Mouse (Mus musculus) right cerebral cortex, postnatal 25 days (tissue): Measurements from ENCODE around the gene Gprc5d.

Source experiments
- DNase-seq: peaks from one replicate; pipeline ENCODE4 v3.0.0; 2022

The Gprc5d gene

GRCm38 (mm10) chr6:135133486-135133885 is 15.4 kb upstream of the Gprc5d start:
- DNase-seq = no peak

DNA sequence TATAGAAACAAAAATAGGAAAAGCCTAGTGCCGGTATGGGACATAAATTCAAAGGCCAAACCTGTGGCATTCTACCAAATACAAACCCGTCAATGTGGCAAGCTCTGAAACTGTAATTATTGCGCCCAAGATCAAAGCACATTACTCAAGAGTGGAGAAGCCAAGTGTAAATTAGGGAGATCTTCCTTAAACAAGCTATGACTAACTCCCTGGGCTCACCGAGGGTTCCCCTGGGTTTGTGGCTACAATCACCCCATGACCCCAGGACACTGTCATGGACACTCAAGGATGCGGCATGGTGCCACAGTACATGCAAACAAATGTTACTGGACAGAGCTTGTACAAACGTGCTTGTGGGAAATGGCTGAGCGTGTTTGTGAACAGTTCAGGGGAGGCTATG is 15.0 kb upstream of the Gprc5d start:
- DNase-seq = no peak

DNA sequence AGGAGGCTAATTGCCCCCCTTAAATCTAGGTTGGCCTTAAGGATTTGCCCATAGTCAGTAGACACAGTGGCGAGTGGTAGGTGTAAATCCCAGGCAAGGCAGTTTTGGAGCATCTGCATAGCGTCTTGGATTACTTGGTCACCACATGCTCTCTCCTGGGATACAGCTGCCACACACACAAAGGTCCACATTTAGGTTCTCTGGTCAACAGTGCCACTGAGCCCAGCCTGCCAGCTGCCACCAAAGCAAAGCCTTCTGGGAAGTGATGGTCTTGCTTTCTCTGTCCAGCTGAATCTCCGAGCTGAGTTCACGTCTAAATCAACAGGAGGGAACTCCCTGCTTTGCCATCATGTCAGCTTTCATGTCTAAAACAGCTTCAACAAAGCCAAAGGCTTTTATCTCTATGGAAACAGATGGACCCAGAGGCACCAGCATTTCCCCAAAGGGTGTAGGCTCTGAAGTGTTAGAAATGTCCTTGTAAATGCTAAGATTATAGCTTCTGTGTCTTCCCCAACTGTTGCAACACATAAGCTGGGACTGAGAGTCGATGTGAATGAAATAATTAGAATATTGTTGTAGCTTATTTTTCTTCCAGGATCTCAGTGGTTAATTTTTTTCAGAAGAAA is 6.8 kb upstream of the Gprc5d start:
- DNase-seq = no peak

DNA sequence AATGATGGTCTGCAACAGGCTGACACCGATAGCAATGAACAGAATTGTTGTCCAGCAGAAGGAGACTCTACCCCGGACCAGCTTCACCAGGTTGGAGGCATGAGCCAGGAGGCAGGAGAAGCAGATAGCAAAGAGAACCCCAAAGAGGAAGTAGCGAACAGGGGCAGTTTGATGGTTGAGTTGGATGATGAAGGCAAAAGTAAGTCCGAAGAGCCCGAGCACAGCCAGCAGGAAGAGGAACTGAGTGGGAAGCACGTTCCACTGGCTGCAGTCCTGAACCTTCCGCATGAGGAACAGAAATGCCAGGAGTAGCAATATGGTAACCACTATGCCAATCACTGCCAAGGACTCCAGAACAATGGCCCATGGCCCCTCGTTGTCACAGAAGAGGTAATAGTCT is 1.6 kb downstream of the Gprc5d start:
- DNase-seq = no peak

GRCm38 (mm10) chr6:135113114-135113436 is 5.0 kb downstream of the Gprc5d start:
- no peak for DNase-seq

DNA sequence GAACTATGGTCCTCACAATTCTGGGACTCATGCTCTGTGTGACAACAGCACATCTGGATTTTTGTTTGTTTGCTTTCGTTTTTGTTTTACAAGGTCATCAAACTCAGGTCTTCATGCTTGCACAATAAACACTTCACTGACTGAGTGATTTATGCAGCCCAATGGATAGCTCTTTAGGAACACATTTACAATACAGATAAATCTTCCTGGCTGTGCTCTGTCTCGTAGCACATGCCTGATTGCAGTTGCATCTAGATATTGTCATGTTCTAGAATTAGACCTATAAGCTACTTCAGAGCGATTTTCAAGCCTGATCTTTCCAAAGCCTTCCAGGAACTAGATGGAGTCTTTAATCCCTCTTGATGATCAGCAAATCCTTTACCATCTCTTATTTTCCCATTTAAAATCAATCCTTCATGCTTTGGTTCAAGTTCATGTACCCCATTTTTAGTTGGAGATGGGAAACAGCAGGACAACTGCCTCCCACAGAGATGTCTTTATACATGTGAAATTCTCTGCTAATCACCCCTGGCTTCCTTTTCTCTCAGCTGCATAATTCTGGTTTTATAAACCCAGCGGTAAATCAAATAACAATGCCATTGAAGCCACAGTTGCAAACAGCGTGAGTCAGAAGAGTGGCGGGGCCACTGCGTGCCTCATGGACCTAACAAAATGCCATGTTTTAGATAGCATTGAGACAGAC is 5.5 kb downstream of the Gprc5d start:
- no peak for DNase-seq

GRCm38 (mm10) chr6:135107014-135107413 is 11.1 kb downstream of the Gprc5d start:
- no peak for DNase-seq

GRCm38 (mm10) chr6:135102736-135103303 is 15.3 kb downstream of the Gprc5d start:
- DNase-seq = no peak

GRCm38 (mm10) chr6:135100787-135101472 is 17.2 kb downstream of the Gprc5d start:
- DNase-seq = no peak

DNA sequence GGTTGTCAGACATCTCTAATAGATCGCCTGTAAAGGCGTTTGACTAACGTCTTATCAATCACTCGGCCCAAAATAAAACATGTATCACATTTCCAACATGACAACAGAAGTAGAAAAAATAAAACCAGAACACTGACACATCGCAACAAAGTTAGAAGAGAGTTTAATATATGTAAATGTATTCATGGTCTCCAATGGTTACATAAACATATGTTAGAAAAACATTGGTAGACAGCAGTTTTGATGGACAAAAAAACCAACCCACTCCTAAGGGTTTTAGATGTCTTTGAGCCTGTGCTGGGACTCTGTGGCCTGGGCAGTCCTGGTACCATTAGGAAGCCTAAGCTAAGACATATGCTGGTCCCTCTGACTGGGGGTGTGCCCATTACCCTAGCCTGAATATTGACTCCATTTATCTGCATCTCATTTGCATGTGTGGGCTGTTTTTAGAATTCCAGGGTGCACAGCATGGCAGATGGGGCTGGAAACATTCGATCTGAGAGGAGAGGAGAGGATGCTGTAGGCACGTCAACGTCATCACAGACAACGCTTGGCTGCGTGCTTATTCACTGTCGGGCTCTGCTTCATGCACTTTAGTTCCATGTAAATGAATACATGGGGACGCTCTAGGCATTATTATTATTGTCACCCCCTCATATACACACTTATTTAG is 25.1 kb downstream of the Gprc5d start:
- DNase-seq = peak; percentile 61

GRCm38 (mm10) chr6:135090661-135091060 is 27.4 kb downstream of the Gprc5d start:
- no peak for DNase-seq

DNA sequence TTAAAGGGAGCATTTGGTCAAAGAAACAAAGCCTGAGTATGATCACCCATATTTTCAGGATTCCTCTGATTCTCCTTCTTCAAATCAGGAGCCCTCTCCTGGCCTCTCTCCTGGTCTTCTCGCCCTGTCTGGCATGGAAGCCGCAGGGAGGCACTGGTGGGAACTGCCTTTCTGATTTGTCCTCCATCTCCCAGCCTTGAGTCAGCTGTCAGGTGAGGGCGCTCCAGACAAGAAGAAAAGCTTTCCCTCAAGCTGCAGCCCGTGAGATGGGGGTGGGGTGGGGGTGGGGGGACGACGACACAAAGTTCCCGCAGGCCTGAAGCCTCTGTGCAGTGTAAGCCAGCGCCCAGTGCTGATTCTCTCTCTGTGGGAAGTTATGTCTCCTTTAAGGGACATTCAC is 28.3 kb downstream of the Gprc5d start:
- peak; percentile 15 for DNase-seq

DNA sequence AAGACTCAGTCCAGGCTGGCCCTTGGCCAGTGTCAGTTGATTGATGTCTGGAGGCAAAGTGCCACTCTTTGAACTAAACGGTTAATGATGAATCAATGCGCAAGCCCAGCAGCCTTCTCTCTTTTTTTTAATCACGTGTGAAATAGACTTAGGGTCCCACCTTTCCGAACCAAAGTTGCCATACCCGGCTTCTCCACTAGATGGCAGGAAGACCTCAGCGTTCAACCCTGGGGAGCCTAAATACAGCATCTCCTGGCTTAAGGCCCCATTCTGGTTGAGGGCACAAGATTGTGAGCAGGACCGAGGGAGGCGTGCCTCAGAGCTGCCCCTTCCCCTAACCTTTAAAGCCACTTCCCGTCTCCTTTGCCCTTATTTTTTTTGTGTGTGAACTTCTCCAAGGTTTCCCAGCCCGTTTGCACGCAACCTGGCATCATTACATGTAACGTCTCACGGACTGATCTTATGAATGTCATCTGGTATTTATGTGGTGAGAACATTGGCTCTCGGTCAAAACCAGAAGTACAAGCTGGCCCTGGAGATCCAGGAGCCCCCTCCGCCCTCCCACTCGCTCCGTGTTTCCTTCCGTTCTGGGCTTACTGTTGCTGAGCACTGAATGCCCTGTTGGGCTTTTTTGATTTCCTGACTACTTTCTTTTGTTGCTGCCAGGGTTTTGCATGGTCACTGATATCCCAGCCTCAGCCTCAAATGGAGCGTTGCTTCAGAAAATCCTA is 30.2 kb downstream of the Gprc5d start:
- DNase-seq = peak; percentile 80

GRCm38 (mm10) chr6:135085703-135086102 is 32.4 kb downstream of the Gprc5d start:
- DNase-seq = no peak

DNA sequence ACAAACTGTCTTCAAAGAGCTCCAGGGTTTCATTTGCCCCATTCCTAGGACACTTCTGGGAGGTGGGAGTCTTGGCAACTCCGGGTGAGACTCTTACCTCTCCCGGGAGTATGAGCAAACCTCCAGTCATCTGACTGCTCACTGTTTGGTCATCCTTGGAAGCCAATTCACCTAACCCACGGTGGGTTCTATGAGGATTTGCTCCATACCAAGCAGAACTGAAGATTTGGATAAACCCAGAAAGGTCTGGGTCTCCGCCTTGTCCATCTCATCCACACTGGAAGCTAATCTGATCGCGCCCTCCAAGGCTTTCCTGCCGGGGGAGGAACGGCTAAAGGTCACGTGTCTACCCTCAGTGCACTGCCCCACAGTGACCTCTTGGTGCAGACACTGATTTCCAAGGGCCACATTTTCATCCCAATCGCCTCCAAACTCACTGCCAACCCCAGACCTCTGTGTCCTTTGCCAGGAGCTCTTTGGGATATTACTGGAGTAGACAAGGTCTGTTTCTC is 34.0 kb downstream of the Gprc5d start:
- DNase-seq = no peak

DNA sequence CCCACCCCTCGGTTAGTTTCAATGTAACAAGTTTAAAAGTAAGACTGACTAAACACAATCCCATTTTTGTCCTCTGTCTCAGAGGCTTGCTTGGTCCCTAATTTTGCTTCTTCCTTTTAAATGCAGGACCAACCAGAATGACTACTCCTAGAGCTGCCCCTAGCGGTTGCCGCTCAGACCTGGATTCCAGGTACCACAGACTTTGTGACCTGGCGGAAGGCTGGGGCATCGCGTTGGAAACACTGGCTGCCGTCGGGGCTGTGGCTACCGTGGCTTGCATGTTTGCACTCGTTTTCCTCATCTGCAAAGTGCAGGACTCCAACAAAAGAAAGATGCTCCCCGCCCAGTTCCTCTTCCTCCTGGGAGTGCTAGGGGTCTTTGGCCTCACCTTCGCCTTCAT is 39.7 kb downstream of the Gprc5d start:
- no peak for DNase-seq

DNA sequence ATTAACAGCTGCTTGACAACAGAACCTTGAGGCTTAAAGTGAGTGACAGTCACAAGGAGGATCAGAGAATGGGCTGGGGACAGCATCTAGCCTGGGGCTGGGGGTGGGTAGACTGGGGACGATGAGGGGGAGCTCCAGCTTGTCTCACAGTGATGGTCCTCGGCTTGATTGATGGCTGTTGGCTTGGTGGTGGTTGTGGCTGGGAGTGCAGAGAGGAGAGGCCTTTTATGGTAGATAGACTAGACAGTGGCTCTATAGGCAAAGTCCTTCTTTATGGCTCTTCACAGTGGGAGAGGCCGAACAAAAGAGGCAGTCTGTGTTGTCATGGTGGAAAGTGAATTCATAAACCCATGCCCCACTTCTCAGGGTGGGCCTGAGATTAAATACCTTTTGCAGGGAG is 41.9 kb downstream of the Gprc5d start:
- DNase-seq = no peak

DNA sequence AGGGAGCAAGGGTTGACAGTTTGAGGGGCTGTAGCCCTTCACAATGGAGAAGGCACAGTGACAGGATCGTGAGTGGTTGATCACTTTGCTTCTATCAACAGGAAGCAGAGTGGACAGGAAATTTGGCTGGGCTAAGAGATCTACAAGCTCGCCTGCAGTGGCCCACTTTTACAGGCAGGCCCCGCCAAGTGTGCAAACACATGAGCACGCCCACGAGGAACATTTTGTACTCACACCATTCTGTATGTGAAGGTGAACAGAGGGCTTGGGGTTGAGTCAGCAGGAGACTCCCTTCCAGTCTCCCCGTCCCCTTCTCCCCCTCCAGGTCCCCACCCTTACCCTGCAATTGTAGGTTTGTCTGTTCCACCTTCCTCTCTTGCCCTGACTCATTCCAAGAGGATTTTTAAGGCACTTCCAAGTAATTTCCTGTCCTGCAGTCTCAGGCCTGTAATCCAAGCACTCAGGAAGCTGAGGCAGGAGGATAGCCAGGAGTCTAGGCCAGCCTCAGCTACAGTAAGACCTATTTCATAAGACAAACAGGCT is 43.6 kb downstream of the Gprc5d start:
- DNase-seq = no peak

DNA sequence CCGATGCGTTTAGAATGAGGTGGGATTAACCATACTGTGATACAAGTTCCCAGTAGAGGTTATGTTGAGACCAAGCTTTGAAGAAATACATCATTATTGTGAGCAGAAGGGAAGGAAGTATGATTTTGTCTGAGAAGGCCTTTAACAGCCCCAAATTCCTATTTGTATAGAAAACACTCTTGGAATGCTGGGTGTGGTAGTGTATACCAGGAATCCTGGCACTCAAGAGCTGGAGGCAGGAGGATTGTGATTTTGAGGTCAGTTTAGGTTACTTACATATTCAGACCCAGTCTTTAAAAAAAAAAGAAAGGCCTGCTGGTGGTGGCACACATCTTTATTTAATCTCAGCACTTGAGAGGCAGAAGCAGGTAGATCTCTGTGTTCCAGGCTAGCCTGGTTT is 47.7 kb downstream of the Gprc5d start:
- no peak for DNase-seq

- DNase-seq = no peak
These were observed 48.2 kb downstream of the Gprc5d start for GRCm38 (mm10) chr6:135069856-135070255.

DNA sequence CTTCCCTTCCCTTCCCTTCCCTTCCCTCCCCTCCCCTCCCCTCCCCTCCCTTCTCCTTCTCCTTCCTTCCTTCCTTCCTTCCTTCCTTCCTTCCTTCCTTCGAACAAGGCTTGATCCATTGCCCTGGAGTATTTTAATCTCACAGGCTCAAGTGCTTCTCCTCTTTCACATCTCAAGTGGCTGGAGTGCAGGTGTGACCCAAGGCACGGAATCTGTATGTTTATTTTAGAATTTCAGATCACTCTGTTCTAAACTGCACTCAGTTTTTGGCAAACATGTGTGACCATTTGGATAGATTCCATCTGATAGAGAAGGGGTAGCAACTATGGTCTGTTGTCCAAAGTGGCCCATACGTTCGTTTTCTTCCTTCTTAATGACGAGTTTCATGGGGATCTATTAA is 49.9 kb downstream of the Gprc5d start:
- DNase-seq = no peak

- no peak for DNase-seq
These were observed 51.2 kb downstream of the Gprc5d start for GRCm38 (mm10) chr6:135066795-135067445.
